Mouse (Mus musculus) myocyte (in vitro differentiated cells): ENCODE data around the gene Frat1. TPM values are rescaled to one million over a fixed set of nuclear protein-coding genes. Genes with fewer than 3 reads are reported as not detected.
A peak's percentile ranks its signal among the peaks of the same experiment; 100 is the strongest.

ENCODE experiments used
- H3K27me3 ChIP-seq: one replicate; pipeline ENCODE4 v1.6.1; 2011; ENCODE audit not compliant: control insufficient read depth, insufficient read depth, insufficient read length
- H3K36me3 ChIP-seq: one replicate; pipeline ENCODE4 v1.6.1; 2011; ENCODE audit not compliant: control insufficient read depth, insufficient read depth
- H3K4me2 ChIP-seq: one replicate; pipeline ENCODE4 v1.6.1; 2011; ENCODE audit warnings: low read depth, control low read depth
- H3K4me3 ChIP-seq: one replicate; pipeline ENCODE4 v1.5.1; 2011; ENCODE audit warnings: mild to moderate bottlenecking, control low read depth, moderate library complexity
- H3K79me2 ChIP-seq: one replicate; pipeline ENCODE4 v1.6.1; 2011; ENCODE audit not compliant: control insufficient read depth, insufficient read depth
- H3ac ChIP-seq: one replicate; pipeline ENCODE4 v1.6.1; 2011; ENCODE audit not compliant: control insufficient read depth, insufficient read length
- CEBPB ChIP-seq: IDR thresholded peaks from 2 replicates; pipeline ENCODE4 v1.6.1; 2011; ENCODE audit warnings: mild to moderate bottlenecking, moderate library complexity; ENCODE audit not compliant: poor library complexity, insufficient read depth, severe bottlenecking
- E2F4 ChIP-seq: IDR thresholded peaks from one replicate; pipeline ENCODE4 v1.6.1; 2011; ENCODE audit warnings: mild to moderate bottlenecking, control low read depth, moderate library complexity; ENCODE audit not compliant: insufficient read depth
- MAX ChIP-seq: IDR thresholded peaks from one replicate; pipeline ENCODE4 v1.6.1; 2011; ENCODE audit warnings: low read depth, mild to moderate bottlenecking, control low read depth
- MYOD1 ChIP-seq, 3 experiments: IDR thresholded peaks; one replicate each; pipeline ENCODE4 v1.6.1; 2011; ENCODE audit warnings: control low read depth in 2 of 3, low read depth in 2 of 3, mild to moderate bottlenecking in 2 of 3, moderate library complexity in 1 of 3; ENCODE audit not compliant: insufficient read length in 2 of 3, control insufficient read depth in 1 of 3
- MYOG ChIP-seq, 3 experiments: IDR thresholded peaks; one replicate each; pipeline ENCODE4 v1.6.1; 2011; ENCODE audit warnings: control low read depth in 2 of 3, low read depth in 2 of 3, mild to moderate bottlenecking in 2 of 3; ENCODE audit not compliant: insufficient read length in 2 of 3, control insufficient read depth in 1 of 3, insufficient read depth in 1 of 3
- POLR2A ChIP-seq: IDR thresholded peaks from one replicate; pipeline ENCODE4 v1.6.1; 2011; ENCODE audit warnings: low read depth, mild to moderate bottlenecking, control low read depth, moderate library complexity; ENCODE audit not compliant: insufficient read length
- POLR2AphosphoS2 ChIP-seq: IDR thresholded peaks from one replicate; pipeline ENCODE4 v1.6.1; 2011; ENCODE audit warnings: low read depth, control low read depth; ENCODE audit not compliant: insufficient read length
- REST ChIP-seq: IDR thresholded peaks from one replicate; pipeline ENCODE4 v1.6.1; 2011; ENCODE audit warnings: mild to moderate bottlenecking, control low read depth, moderate library complexity; ENCODE audit not compliant: insufficient read depth, insufficient read length
- SRF ChIP-seq: IDR thresholded peaks from one replicate; pipeline ENCODE4 v1.6.1; 2011; ENCODE audit warnings: low read depth; ENCODE audit not compliant: control insufficient read depth, insufficient read length
- TCF12 ChIP-seq: IDR thresholded peaks from one replicate; pipeline ENCODE4 v1.6.1; 2011; ENCODE audit warnings: mild to moderate bottlenecking, control low read depth; ENCODE audit not compliant: poor library complexity, insufficient read depth, severe bottlenecking
- TCF3 ChIP-seq: IDR thresholded peaks from one replicate; pipeline ENCODE4 v1.6.1; 2011; ENCODE audit warnings: low read depth, control low read depth; ENCODE audit not compliant: insufficient read length
- USF1 ChIP-seq: IDR thresholded peaks from one replicate; pipeline ENCODE4 v1.6.1; 2011; ENCODE audit warnings: low read depth, mild to moderate bottlenecking, control low read depth, moderate library complexity
- polyA plus RNA-seq: library from polyadenylated mRNA; unstranded; fragments of >200 nt; fragmentation: generic; extraction: Trizol; gene quantifications from one replicate; pipeline ENCODE4 v1.2.1, GENCODE M21; 2012; ENCODE audit warnings: missing spikeins

Gene Frat1
- 0.19 TPM for polyA plus RNA-seq

DNA sequence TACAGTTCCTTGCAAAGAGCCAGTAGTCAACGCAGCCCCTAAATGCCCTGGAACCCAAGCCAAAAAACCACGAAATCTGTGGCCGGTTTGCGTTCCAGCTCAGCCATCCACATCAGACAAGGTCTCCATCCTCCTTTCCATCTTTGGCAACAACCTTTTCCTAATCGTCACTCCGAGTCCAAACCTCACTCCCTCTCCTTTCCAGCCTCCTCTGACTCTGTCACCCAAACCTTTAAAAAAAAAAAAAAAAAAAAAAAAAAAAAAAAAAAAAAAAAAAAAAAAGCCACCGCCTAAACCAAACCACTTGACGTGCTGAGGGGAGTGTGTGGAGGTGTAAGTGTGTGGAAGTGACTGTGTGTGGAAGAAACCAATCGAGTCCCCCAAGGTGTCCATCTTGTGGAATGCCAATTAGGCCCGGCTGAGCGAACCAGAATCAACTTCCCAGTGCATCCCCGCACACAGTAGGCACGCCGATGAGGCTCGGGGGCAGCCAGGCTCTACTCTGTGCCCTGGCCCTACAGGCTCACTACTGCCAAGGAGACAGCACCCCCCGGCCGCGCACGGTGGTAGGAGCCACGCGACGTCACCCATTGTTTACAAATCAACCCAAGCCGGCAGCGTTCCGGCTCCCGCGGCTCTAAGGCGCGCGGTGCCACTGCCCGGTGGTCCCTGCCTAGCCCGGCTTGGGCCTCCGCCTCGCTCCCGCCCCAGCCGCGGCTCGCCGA lies at the start of gene Frat1:
Gene Frat1 (plus strand): TSS at position 590 of the 725 bp plus-strand sequence.
- Histone ChIP-seq H3K27me3 (peaks cover 52% of the 10 kb centered on the region), H3ac (peak within 1 kb of the TSS; percentile 29), H3K4me2 (peak within 1 kb of the TSS; percentile 79), H3K79me2 (no peaks in the 10 kb centered on the region), H3K36me3 (no peaks in the 10 kb centered on the region), H3K4me3 (peak within 1 kb of the TSS; percentile 26)
- TF ChIP-seq E2F4 (no peak), POLR2A (no peak), USF1 (no peak), TCF12 (no peak), MYOD1 (IDR thresholded peaks at IDR 0.05; ENCODE audit: control insufficient read depth in 1 of 3, insufficient read length in 2 of 3, low read depth in 2 of 3) (no peak), TCF3 (no peak), CEBPB (no peak), MYOG (IDR thresholded peaks at IDR 0.05; ENCODE audit: control insufficient read depth in 1 of 3, insufficient read depth in 1 of 3, insufficient read length in 2 of 3, low read depth in 2 of 3) (no peak), SRF (no peak), MAX (no peak)

DNA sequence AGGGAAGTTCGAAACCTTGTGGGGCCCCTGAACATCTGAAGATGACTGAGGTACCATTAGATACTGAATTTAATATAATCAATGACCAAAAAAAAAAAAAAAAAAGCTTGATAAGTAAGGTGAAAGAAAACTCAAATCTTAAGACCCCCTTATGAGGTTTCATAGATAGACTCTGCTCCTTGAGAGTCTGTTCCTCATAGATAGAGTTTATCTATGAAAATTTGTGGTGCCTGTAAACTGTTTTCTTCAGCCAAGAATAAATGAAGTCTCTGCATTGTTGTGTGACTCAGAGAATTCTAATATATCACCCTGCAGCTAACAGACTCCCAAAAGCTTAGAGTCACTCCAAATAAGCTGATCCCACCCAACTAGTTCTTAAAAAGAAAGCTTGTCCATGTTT lies 42.9 kb upstream of the Frat1 start:
- Histone ChIP-seq H3K36me3 (peaks cover 19% of the 10 kb centered on the region), H3K27me3 (no peaks in the 10 kb centered on the region), H3K79me2 (no peaks in the 10 kb centered on the region), H3K4me3 (no peak overlapping the region), H3K4me2 (no peak overlapping the region), H3ac (no peak overlapping the region)
- TF ChIP-seq USF1 (no peak), POLR2A (no peak), SRF (no peak), E2F4 (no peak), POLR2AphosphoS2 (no peak), REST (no peak), TCF12 (no peak), MYOD1 (IDR thresholded peaks at IDR 0.05; ENCODE audit: control insufficient read depth in 1 of 3, insufficient read length in 2 of 3, low read depth in 2 of 3) (no peak), CEBPB (no peak)

DNA sequence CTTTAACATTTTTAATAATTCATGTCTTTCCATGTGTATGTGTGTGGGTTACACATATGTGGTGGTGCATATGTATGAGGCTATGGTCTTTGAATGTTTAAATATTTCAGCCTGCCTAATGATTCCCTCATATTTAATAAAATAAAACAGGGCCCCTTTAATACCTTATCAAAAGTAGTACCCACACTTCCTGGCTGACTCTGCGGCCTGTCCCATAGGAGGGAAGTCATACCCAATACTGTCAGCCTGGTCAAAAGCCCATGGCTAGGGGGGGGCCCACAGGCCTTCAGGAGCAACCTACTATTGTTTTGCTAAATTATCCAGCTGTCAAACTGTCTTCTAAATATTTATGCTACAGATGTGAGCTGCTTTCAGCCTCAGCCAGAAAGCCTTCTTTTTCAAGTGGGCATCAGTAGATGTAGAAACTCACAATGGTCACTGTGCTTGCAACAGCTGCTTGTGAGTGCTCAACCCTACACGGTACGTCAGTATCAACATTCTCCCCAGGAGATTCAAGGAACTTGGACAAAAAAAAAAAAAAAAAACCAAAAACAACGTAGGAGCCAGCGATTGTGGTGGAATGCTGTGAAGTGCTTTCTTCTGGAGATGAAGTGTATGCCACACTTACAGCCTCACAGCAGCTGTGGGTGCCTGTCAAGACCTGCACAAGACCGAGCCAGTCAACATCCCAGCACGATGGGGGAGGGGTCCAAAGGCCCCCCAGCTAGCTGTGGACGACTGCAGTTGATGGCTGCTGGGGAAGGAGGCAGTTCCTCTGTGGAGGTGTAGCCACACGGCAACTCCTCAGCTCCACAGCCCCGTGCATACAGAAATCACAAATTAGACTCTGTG lies 40.4 kb upstream of the Frat1 start:
- H3K79me2 ChIP-seq: no peaks in the 10 kb centered on the region
- peaks cover 16% of the 10 kb centered on the region for H3K36me3 ChIP-seq
- peak in 2 of 3 experiments; percentile 80 to 92 for TF ChIP-seq MYOD1 (IDR thresholded peaks at IDR 0.05; ENCODE audit: control insufficient read depth in 1 of 3, insufficient read length in 2 of 3, low read depth in 2 of 3)
- peak in 1 of 3 experiments; percentile 29 for TF ChIP-seq MYOG (IDR thresholded peaks at IDR 0.05; ENCODE audit: control insufficient read depth in 1 of 3, insufficient read depth in 1 of 3, insufficient read length in 2 of 3, low read depth in 2 of 3)
- no peak for TF ChIP-seq REST
- H3K4me3 ChIP-seq: no peak overlapping the region
- no peak overlapping the region for H3K4me2 ChIP-seq
- no peaks in the 10 kb centered on the region for H3K27me3 ChIP-seq
- H3ac ChIP-seq: no peak overlapping the region

DNA sequence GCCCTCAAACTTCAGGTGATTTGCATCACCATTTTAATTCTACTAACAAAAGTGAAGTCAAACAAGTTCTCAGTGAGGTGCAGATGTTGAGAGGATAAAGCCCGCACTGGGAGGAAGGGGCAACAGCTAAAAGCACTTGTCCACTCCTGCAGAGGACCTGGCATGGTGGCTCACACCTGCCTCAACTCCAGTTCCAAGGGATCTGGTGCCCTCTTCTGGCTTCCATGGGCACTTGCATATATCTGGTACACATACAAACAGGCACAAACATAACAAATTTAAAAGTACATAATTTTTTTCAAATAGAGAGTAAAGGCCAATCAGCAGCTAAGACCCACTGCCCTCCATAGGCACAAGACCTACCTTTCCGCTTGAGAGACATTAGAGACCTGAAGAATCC lies 38.4 kb upstream of the Frat1 start:
- Histone ChIP-seq H3K4me3 (no peak overlapping the region), H3K4me2 (no peak overlapping the region)

More for the DNA sequence above, 38.4 kb upstream of the Frat1 start:
- no peaks in the 10 kb centered on the region for H3K79me2 ChIP-seq
- H3K27me3 ChIP-seq: no peaks in the 10 kb centered on the region
- TF ChIP-seq MYOD1 (IDR thresholded peaks at IDR 0.05; ENCODE audit: control insufficient read depth in 1 of 3, insufficient read length in 2 of 3, low read depth in 2 of 3) (no peak), MYOG (IDR thresholded peaks at IDR 0.05; ENCODE audit: control insufficient read depth in 1 of 3, insufficient read depth in 1 of 3, insufficient read length in 2 of 3, low read depth in 2 of 3) (no peak), USF1 (no peak), POLR2AphosphoS2 (no peak)
- H3K36me3 ChIP-seq: peaks cover 3% of the 10 kb centered on the region
- no peak overlapping the region for H3ac ChIP-seq
